Mouse (Mus musculus) midbrain, embryonic 12.5 days (tissue): ENCODE results near the gene Rhox3a2. TPM values are rescaled to one million over a fixed set of nuclear protein-coding genes. Genes with fewer than 3 reads are reported as not detected.
"Not testable (repeated sequence)": the region's sequence is repeated elsewhere in the genome, so short reads cannot be mapped to it uniquely, and the experiment has no call there.

Experiments
- ATAC-seq: fragments of 200-750 bp; cut with Nextera tagmentation; 2 replicates; pipeline ENCODE4 v1.8.0; 2017; ENCODE audit warnings: low read depth, moderate TSS enrichment, moderate library complexity; ENCODE audit not compliant: low FRiP score
- H3K27ac ChIP-seq: fragments of 300-500 bp; sonication (generic); replicated peaks from 2 replicates; pipeline ENCODE4 v1.5.1; 2016; ENCODE audit warnings: mild to moderate bottlenecking
- H3K27me3 ChIP-seq: fragments of 300-500 bp; sonication (generic); 2 replicates; pipeline ENCODE4 v1.6.1; 2016; ENCODE audit warnings: mild to moderate bottlenecking
- H3K36me3 ChIP-seq: fragments of 300-500 bp; sonication (generic); 2 replicates; pipeline ENCODE4 v1.6.1; 2016
- H3K4me1 ChIP-seq: fragments of 300-500 bp; sonication (generic); 2 replicates; pipeline ENCODE4 v1.6.1; 2016
- H3K4me2 ChIP-seq: fragments of 300-500 bp; sonication (generic); replicated peaks from 2 replicates; pipeline ENCODE4 v1.6.1; 2016; ENCODE audit warnings: mild to moderate bottlenecking, moderate library complexity
- H3K4me3 ChIP-seq: fragments of 300-500 bp; sonication (generic); 2 replicates; pipeline ENCODE4 v1.5.1; 2016; ENCODE audit warnings: mild to moderate bottlenecking
- H3K9ac ChIP-seq: fragments of 300-500 bp; sonication (generic); replicated peaks from 2 replicates; pipeline ENCODE4 v1.6.1; 2016; ENCODE audit warnings: mild to moderate bottlenecking, moderate library complexity
- H3K9me3 ChIP-seq: fragments of 300-500 bp; sonication (generic); 2 replicates; pipeline ENCODE4 v1.6.1; 2016; ENCODE audit warnings: mild to moderate bottlenecking
- WGBS: fragments of 180-500 bp; shearing (Covaris S2); methylation state at CpG from one replicate; pipeline ENCODE4 v1.1.7; 2016; 5-methylcytosine and 5-hydroxymethylcytosine counted together
- polyA plus RNA-seq: library from polyadenylated mRNA; unstranded; fragments of >200 nt; fragmentation: Nextera tagmentation; extraction: Ambion mirVana; gene quantifications from 2 replicates; pipeline ENCODE4 v1.2.1, GENCODE M21; 2016

Rhox3a2 gene
- not detected in 2 replicates for polyA plus RNA-seq

DNA sequence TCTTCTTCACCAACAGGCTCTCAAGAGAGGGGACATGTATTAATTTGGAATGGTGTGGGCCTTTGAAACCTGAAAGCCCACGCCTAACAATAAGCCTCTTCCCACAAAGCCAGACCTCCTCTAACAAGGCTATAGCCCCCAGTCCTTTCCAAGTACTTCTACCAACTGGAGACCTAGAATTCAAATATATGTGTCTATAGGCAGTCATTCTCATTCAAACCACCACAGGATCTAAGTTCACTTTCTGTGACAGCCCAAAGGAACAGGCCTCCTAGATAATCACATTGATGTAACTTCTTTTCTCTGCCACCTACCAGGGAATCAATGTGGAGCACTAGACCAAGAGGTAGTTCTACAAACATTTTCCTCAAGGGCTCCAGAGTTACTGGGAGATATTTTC is at the start of gene Rhox3a2:
Gene Rhox3a2 (plus strand): TSS at position 301 of the 400 bp plus-strand sequence.
- not testable (repeated sequence) for H3K36me3 ChIP-seq, H3K9ac ChIP-seq, H3K27ac ChIP-seq, H3K27me3 ChIP-seq, H3K9me3 ChIP-seq, H3K4me3 ChIP-seq, H3K4me2 ChIP-seq, ATAC-seq, H3K4me1 ChIP-seq
- WGBS: no CpG with 5 or more reads among the region's 1 CpGs

GRCm38 (mm10) chrX:37390548-37390947 is 10.7 kb downstream of the Rhox3a2 start, which contains the start of gene Rhox4a2:
Gene Rhox4a2 (plus strand): TSS chrX:37390848.
- not testable (repeated sequence) for H3K4me2 ChIP-seq, H3K4me1 ChIP-seq, H3K9me3 ChIP-seq, H3K4me3 ChIP-seq, H3K27ac ChIP-seq, H3K9ac ChIP-seq, H3K27me3 ChIP-seq, H3K36me3 ChIP-seq, ATAC-seq
- WGBS: 96% methylated on average over 9 of the region's 16 CpGs

DNA sequence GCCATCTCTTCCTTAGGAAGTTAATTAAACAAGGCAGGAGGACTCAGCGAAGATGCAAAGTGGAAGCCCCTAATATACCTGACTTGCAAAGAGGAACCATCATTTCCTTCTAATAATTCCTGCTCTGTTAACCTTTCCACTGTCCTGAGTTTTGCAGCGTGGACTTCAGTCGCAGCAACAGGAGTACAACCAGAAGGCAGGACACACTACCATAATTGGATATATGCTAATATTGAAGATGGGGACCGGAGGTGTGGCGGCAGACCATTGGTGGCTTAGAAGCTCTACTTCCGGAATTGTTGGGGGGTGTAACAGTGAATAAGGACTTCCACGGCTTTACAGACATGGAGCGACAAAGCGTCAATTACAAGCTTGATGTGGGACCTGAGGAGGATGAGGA is 31.9 kb downstream of the Rhox3a2 start, which contains the start of gene Rhox2b:
Gene Rhox2b (plus strand): TSS at position 301 of the 400 bp plus-strand sequence.
- no CpG with 5 or more reads among the region's 9 CpGs for WGBS
- not testable (repeated sequence) for H3K27ac ChIP-seq, H3K4me3 ChIP-seq, H3K9me3 ChIP-seq, H3K4me1 ChIP-seq, H3K36me3 ChIP-seq, H3K27me3 ChIP-seq, ATAC-seq, H3K4me2 ChIP-seq, H3K9ac ChIP-seq

GRCm38 (mm10) chrX:37432194-37432593 is 52.4 kb downstream of the Rhox3a2 start, which contains the start of gene Rhox4b:
Gene Rhox4b (plus strand): TSS chrX:37432494.
- H3K27me3 ChIP-seq, H3K27ac ChIP-seq, H3K9ac ChIP-seq, H3K4me2 ChIP-seq, H3K9me3 ChIP-seq, ATAC-seq, H3K4me3 ChIP-seq, H3K36me3 ChIP-seq, H3K4me1 ChIP-seq: not testable (repeated sequence)
- 87% methylated on average over 14 of the region's 15 CpGs for WGBS

Other genes with a start within 250 kb of the Rhox3a2 start
- gene Akap14, start 211.2 kb upstream of the Rhox3a2 start, polyA plus RNA-seq: 0.17 TPM in 1 of 2 replicates, not detected in the other
- 412 and 415 TPM in 2 replicates for gene Ndufa1, start 188.9 kb upstream of the Rhox3a2 start, polyA plus RNA-seq
- 15.7 and 17.0 TPM in 2 replicates for gene Rnf113a1, start 188.8 kb upstream of the Rhox3a2 start, polyA plus RNA-seq
- gene Gm9, start 169.0 kb upstream of the Rhox3a2 start, polyA plus RNA-seq: not detected in 2 replicates
- gene Rhox1, start 157.8 kb upstream of the Rhox3a2 start, polyA plus RNA-seq: not detected in 2 replicates
- gene Rhox2a, start 135.1 kb upstream of the Rhox3a2 start, polyA plus RNA-seq: 0.32 TPM in 1 of 2 replicates, not detected in the other
- gene Rhox3a, start 130.1 kb upstream of the Rhox3a2 start, polyA plus RNA-seq: not detected in 2 replicates
- gene Rhox4a, start 114.7 kb upstream of the Rhox3a2 start, polyA plus RNA-seq: not detected in 2 replicates
- 0.56 TPM in 1 of 2 replicates, not detected in the other for gene Rhox4a2, start 10.8 kb downstream of the Rhox3a2 start, polyA plus RNA-seq
- gene Rhox2b, start 32.0 kb downstream of the Rhox3a2 start, polyA plus RNA-seq: 0.43 TPM in 1 of 2 replicates, not detected in the other
- gene Rhox4b, start 52.5 kb downstream of the Rhox3a2 start, polyA plus RNA-seq: 0.24 TPM in 1 of 2 replicates, not detected in the other
- gene Rhox2c, start 73.7 kb downstream of the Rhox3a2 start, polyA plus RNA-seq: 1.7 and 3.0 TPM in 2 replicates
- not detected in 2 replicates for gene Rhox3c, start 78.6 kb downstream of the Rhox3a2 start, polyA plus RNA-seq
- not detected in 2 replicates for gene Rhox4c, start 100.3 kb downstream of the Rhox3a2 start, polyA plus RNA-seq
- gene Rhox2d, start 113.4 kb downstream of the Rhox3a2 start, polyA plus RNA-seq: not detected in 2 replicates
- not detected in 2 replicates for gene Rhox4d, start 134.3 kb downstream of the Rhox3a2 start, polyA plus RNA-seq
- 0.48 TPM in 1 of 2 replicates, not detected in the other for gene Rhox2e, start 150.4 kb downstream of the Rhox3a2 start, polyA plus RNA-seq
- not detected in 2 replicates for gene Rhox3e, start 162.0 kb downstream of the Rhox3a2 start, polyA plus RNA-seq
- gene Rhox4e, start 177.4 kb downstream of the Rhox3a2 start, polyA plus RNA-seq: not detected in 2 replicates
- gene Rhox2f, start 191.4 kb downstream of the Rhox3a2 start, polyA plus RNA-seq: 0.39 TPM in 1 of 2 replicates, not detected in the other
- gene Rhox3f, start 201.0 kb downstream of the Rhox3a2 start, polyA plus RNA-seq: not detected in 2 replicates
- gene Rhox4f, start 227.7 kb downstream of the Rhox3a2 start, polyA plus RNA-seq: not detected in 2 replicates
- gene Rhox3g, start 248.6 kb downstream of the Rhox3a2 start, polyA plus RNA-seq: not detected in 2 replicates